In the genomic region with DNA sequence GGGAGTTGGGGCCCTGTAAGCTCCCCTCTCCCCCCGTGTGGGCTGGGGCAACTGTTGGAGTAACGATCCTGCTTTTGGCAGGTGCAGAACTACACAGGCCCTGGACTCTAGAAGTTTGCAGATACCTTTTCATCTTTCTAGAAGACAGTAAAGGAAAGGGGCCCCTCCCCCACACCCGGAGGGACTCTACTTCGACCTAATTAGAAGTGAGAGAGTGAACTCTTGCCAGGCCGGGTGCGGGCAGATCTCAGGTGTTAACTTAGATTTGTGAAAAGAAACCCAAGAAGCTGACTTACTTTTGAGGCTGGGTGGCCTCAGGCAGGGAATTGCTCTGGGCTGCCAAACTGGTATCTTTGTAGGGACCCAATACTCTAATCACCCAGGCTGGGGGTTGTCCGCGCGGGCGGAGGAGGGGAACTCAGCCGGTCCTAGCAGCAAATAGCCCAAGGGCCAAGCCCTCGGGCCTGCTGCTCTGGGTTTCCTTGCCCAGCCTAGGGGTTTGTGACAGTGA, we compare ENCODE assay signal across 8 mouse cellular contexts. TPM values are rescaled to one million over a fixed set of nuclear protein-coding genes. Genes with fewer than 3 reads are reported as not detected.
DNase-seq lines count a peak whose midpoint lies in the region; ATAC-seq and TF ChIP-seq lines count a peak whose summit lies in the region.

No protein-coding gene starts in this region.

- H3K9ac ChIP-seq in forebrain, embryonic 11.5 days (ENCODE audit: low read length) = peak overlapping the region; percentile 97
- H3K9ac ChIP-seq in intestine, postnatal 0 days (ENCODE audit: low read depth, low read length) = peak overlapping the region; percentile 74; the same call in 1 of the 2 replicates
- H3K9ac ChIP-seq in liver, embryonic 15.5 days = peak overlapping the region; percentile 45; the same call in 1 of the 2 replicates
- peak overlapping the region; percentile 78 for H3K9ac ChIP-seq in stomach, embryonic 14.5 days (replicated peaks; ENCODE audit: low read depth, low read length)

- TF ChIP-seq CTCF in intestine, postnatal 0 days (IDR thresholded peaks at IDR 0.05; ENCODE audit: low read depth) = no peak

- H3K27ac ChIP-seq in forebrain, embryonic 11.5 days (ENCODE audit: low read depth, low read length) = peak overlapping the region; percentile 97
- H3K27ac ChIP-seq in intestine, postnatal 0 days (ENCODE audit: low read depth, low read length) = peak overlapping the region; percentile 62; the same call in 1 of the 2 replicates
- H3K27ac ChIP-seq in liver, embryonic 15.5 days (replicated peaks) = no peak overlapping the region
- peak overlapping the region; percentile 96; the same call in 1 of the 2 replicates for H3K27ac ChIP-seq in stomach, embryonic 14.5 days (ENCODE audit: low read length)

- no peaks in the 10 kb centered on the region; the same call in 1 of the 2 replicates for H3K27me3 ChIP-seq in forebrain, embryonic 11.5 days (ENCODE audit: control insufficient read depth, insufficient read depth, low read length)
- H3K27me3 ChIP-seq in intestine, postnatal 0 days (replicated peaks; ENCODE audit: control insufficient read depth, insufficient read depth, low read length) = no peaks in the 10 kb centered on the region
- H3K27me3 ChIP-seq in liver, embryonic 15.5 days = peaks cover 75% of the 10 kb centered on the region
- no peaks in the 10 kb centered on the region for H3K27me3 ChIP-seq in stomach, embryonic 14.5 days (ENCODE audit: control insufficient read depth, insufficient read depth, low read length)

- H3K4me3 ChIP-seq in forebrain, embryonic 11.5 days (ENCODE audit: low read depth, low read length) = peak overlapping the region; percentile 91
- H3K4me3 ChIP-seq in intestine, postnatal 0 days (ENCODE audit: low read depth, low read length) = peak overlapping the region; percentile 84
- peak overlapping the region; percentile 58 for H3K4me3 ChIP-seq in liver, embryonic 15.5 days (replicated peaks)
- peak overlapping the region; percentile 89 for H3K4me3 ChIP-seq in stomach, embryonic 14.5 days (ENCODE audit: low read depth, low read length)

- H3K36me3 ChIP-seq in forebrain, embryonic 11.5 days (ENCODE audit: control insufficient read depth, insufficient read depth, low read length) = peaks cover 10% of the 10 kb centered on the region
- no peaks in the 10 kb centered on the region for H3K36me3 ChIP-seq in intestine, postnatal 0 days (ENCODE audit: control insufficient read depth, insufficient read depth)
- no peaks in the 10 kb centered on the region for H3K36me3 ChIP-seq in liver, embryonic 15.5 days (replicated peaks)
- H3K36me3 ChIP-seq in stomach, embryonic 14.5 days (ENCODE audit: control insufficient read depth, insufficient read depth, low read length) = peaks cover 10% of the 10 kb centered on the region; the same call in 1 of the 2 replicates

- H3K9me3 ChIP-seq in forebrain, embryonic 11.5 days (ENCODE audit: control insufficient read depth, low read length) = no peaks in the 10 kb centered on the region; the same call in 1 of the 2 replicates
- no peaks in the 10 kb centered on the region for H3K9me3 ChIP-seq in intestine, postnatal 0 days (ENCODE audit: control insufficient read depth)
- H3K9me3 ChIP-seq in liver, embryonic 15.5 days (replicated peaks) = no peaks in the 10 kb centered on the region
- H3K9me3 ChIP-seq in stomach, embryonic 14.5 days (ENCODE audit: control insufficient read depth, low read depth, low read length) = peaks cover 8% of the 10 kb centered on the region; the same call in 1 of the 2 replicates

- H3K4me1 ChIP-seq in forebrain, embryonic 11.5 days (replicated peaks; ENCODE audit: control insufficient read depth, insufficient read depth, low read length) = peaks cover 5% of the 10 kb centered on the region; the same call in 1 of the 2 replicates
- no peaks in the 10 kb centered on the region for H3K4me1 ChIP-seq in intestine, postnatal 0 days (replicated peaks; ENCODE audit: control insufficient read depth, insufficient read depth, low read length)
- H3K4me1 ChIP-seq in liver, embryonic 15.5 days (replicated peaks) = peaks cover 3% of the 10 kb centered on the region
- H3K4me1 ChIP-seq in stomach, embryonic 14.5 days (ENCODE audit: control insufficient read depth, insufficient read depth, low read length) = peaks cover 24% of the 10 kb centered on the region

- intact Hi-C loops in gastrocnemius, postnatal 14 days (cut with DNase I; ENCODE audit: low total_unique reads) = no loop called here

- no peak; the same call in 1 of the 2 replicates for ATAC-seq in forebrain, embryonic 11.5 days (replicated peaks; ENCODE audit: low FRiP score)
- 0 out of 2 replicates have a peak, but pooled peaks have one; percentile 14 for ATAC-seq in intestine, postnatal 0 days
- no peak for ATAC-seq in liver, embryonic 15.5 days (ENCODE audit: insufficient read depth)
- ATAC-seq in stomach, embryonic 14.5 days (ENCODE audit: insufficient number of reproducible peaks, insufficient read depth, low FRiP score, low read depth) = no peak

- DNase-seq in gastrocnemius, postnatal 14 days = peak; percentile 23
- no peak for DNase-seq in gastrocnemius, adult 18-20 months (ENCODE audit: low spot score)
- peak; percentile 21 for DNase-seq in adrenal gland, postnatal 25 days
- DNase-seq in forebrain, embryonic 11.5 days (ENCODE audit: low spot score) = peak; percentile 72
- DNase-seq in layer of hippocampus, adult 11-12 months (ENCODE audit: low spot score) = no peak

- WGBS in forebrain, embryonic 11.5 days = 2% methylated on average over 12 of the region's 12 CpGs
- 5% methylated on average over 12 of the region's 12 CpGs for WGBS in intestine, postnatal 0 days
- 9% methylated on average over 12 of the region's 12 CpGs for WGBS in liver, embryonic 15.5 days (ENCODE audit: insufficient replicate concordance)
- under 1% methylated on average over 12 of the region's 12 CpGs for WGBS in stomach, embryonic 14.5 days

- H3K4me2 ChIP-seq in forebrain, embryonic 11.5 days (ENCODE audit: low read depth, low read length, severe bottlenecking) = peak overlapping the region; percentile 55
- peak overlapping the region; percentile 97 for H3K4me2 ChIP-seq in intestine, postnatal 0 days (replicated peaks; ENCODE audit: low read depth)
- peak overlapping the region; percentile 61 for H3K4me2 ChIP-seq in liver, embryonic 15.5 days
- peak overlapping the region; percentile 81 for H3K4me2 ChIP-seq in stomach, embryonic 14.5 days (replicated peaks; ENCODE audit: low read depth, low read length)

RNA-seq across cellular contexts. Expression of a gene that starts 1.4 kb away (rescaled TPM):
- total RNA-seq in gastrocnemius, postnatal 14 days (2021) = 1 to 10 TPM; 3.1 to 3.7 TPM
- total RNA-seq in gastrocnemius, adult 18-20 months (2021) = under 1 TPM; 0.17 to 0.32 TPM
- 5.9 and 6.3 TPM in 2 replicates for total RNA-seq in adrenal gland, postnatal 25 days (2021)
- 17.6 and 19.1 TPM in 2 replicates for polyA plus RNA-seq in forebrain, embryonic 11.5 days (2014; fragmentation: Nextera tagmentation; extraction: Ambion mirVana)
- 1.9 and 2.0 TPM in 2 replicates for polyA plus RNA-seq in intestine, postnatal 0 days (2015; fragmentation: Nextera tagmentation; extraction: Ambion mirVana)
- 1.2 and 1.3 TPM in 2 replicates for polyA plus RNA-seq in liver, embryonic 15.5 days (2015; fragmentation: Nextera tagmentation; extraction: Ambion mirVana)
- polyA plus RNA-seq in stomach, embryonic 14.5 days (2014; fragmentation: Nextera tagmentation; extraction: Ambion mirVana) = 10.7 and 11.7 TPM in 2 replicates

Comparison
In these comparisons a context has a peak if more than half of its experiments do, and no peak if none do; other contexts are left out.
1. DNase-seq: peak in gastrocnemius, postnatal 14 days (single experiment), adrenal gland, postnatal 25 days (single experiment) and forebrain, embryonic 11.5 days (single experiment); none in gastrocnemius, adult 18-20 months (single experiment) and layer of hippocampus, adult 11-12 months (single experiment).
2. H3K9ac ChIP-seq: peak in every context shown above with its lines; median percentile 97 in forebrain, embryonic 11.5 days; 78 in stomach, embryonic 14.5 days; 74 in intestine, postnatal 0 days; 45 in liver, embryonic 15.5 days.
3. Peak in every context shown above with its lines, with median percentiles within 50 percentile points of each other: H3K4me2 ChIP-seq and H3K4me3 ChIP-seq.